Mouse (Mus musculus) bone marrow macrophage, adult 2 months (primary cell): Measurements from ENCODE around the gene Fam98a.

Experiments
- CTCF ChIP-seq: IDR thresholded peaks from 2 replicates; pipeline ENCODE4 v1.5.1; 2012; ENCODE audit warnings: low read depth, mild to moderate bottlenecking, low read length, moderate library complexity
- POLR2A ChIP-seq: IDR thresholded peaks from 2 replicates; pipeline ENCODE4 v1.6.1; 2012; ENCODE audit warnings: mild to moderate bottlenecking, low read depth, low read length, borderline replicate concordance

DNA sequence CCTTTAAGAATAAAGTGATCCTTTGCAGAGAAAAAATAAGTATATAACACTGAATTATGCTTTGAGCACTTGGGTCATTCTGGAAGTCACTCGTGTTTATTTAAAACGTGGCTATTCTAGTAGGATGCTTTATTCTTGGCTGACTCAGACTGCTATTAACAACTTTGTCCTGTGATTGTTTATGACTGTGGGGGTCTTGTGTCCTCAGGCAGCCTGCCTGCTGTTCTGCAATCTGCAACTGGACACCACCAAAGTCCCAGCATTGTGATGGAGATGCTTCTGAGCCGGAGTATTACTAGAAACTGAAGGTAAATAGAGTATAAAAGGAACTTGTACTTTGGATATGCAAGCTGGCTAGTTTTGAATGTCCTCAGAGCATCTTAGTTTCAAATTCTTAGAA, 5.3 kb upstream of the Fam98a start:
- TF ChIP-seq POLR2A (no peak), CTCF (no peak)
